Mouse (Mus musculus): ENCODE measurements around the gene Spag5. TPM values are rescaled to one million over a fixed set of nuclear protein-coding genes. Genes with fewer than 3 reads are reported as not detected.

The Spag5 gene
- polyA plus RNA-seq, 1 experiment from 2014 or later = 33.0 TPM

GRCm38 (mm10) chr11:78313662-78314061 lies 12.3 kb downstream of the Spag5 start:
- H3K4me3 ChIP-seq (ENCODE audit: low read depth, low read length) = no peak overlapping the region
- H3K27ac ChIP-seq (ENCODE audit: low read length) = no peak overlapping the region
- no peak overlapping the region for H3K4me2 ChIP-seq (ENCODE audit: low read depth, low read length)
- no peak overlapping the region for H3K9ac ChIP-seq (ENCODE audit: low read depth, low read length)
- no peaks in the 10 kb centered on the region for H3K4me1 ChIP-seq (ENCODE audit: control insufficient read depth, low read depth, low read length)
- ATAC-seq (ENCODE audit: low read depth) = no peak
- 98% methylated on average over 2 of the region's 2 CpGs for WGBS (ENCODE audit: insufficient replicate concordance)
- H3K27me3 ChIP-seq (ENCODE audit: control insufficient read depth, insufficient read depth, low read depth, low read length) = no peaks in the 10 kb centered on the region
- H3K36me3 ChIP-seq (ENCODE audit: control insufficient read depth, insufficient read depth) = peaks cover 75% of the 10 kb centered on the region
- H3K9me3 ChIP-seq (replicated peaks; ENCODE audit: control insufficient read depth, low read length) = no peaks in the 10 kb centered on the region

- Histone ChIP-seq H3K4me3 (ENCODE audit: low read depth, low read length) (no peak overlapping the region), H3K36me3 (ENCODE audit: control insufficient read depth, insufficient read depth) (peaks cover 83% of the 10 kb centered on the region), H3K27me3 (ENCODE audit: control insufficient read depth, insufficient read depth, low read depth, low read length) (no peaks in the 10 kb centered on the region), H3K4me2 (ENCODE audit: low read depth, low read length) (no peak overlapping the region), H3K9me3 (replicated peaks; ENCODE audit: control insufficient read depth, low read length) (no peaks in the 10 kb centered on the region), H3K27ac (ENCODE audit: low read length) (no peak overlapping the region), H3K9ac (ENCODE audit: low read depth, low read length) (no peak overlapping the region), H3K4me1 (ENCODE audit: control insufficient read depth, low read depth, low read length) (peaks cover 15% of the 10 kb centered on the region)
- 84% methylated on average over 2 of the region's 2 CpGs for WGBS (ENCODE audit: insufficient replicate concordance)
- ATAC-seq (ENCODE audit: low read depth) = no peak
Measured at GRCm38 (mm10) chr11:78318411-78318810, 17.1 kb downstream of the Spag5 start.

- peaks cover 17% of the 10 kb centered on the region for H3K4me1 ChIP-seq (ENCODE audit: control insufficient read depth, low read depth, low read length)
- no peak overlapping the region for H3K4me3 ChIP-seq (ENCODE audit: low read depth, low read length)
- H3K27ac ChIP-seq (ENCODE audit: low read length) = peak overlapping the region; percentile 72
- H3K9me3 ChIP-seq (replicated peaks; ENCODE audit: control insufficient read depth, low read length) = no peaks in the 10 kb centered on the region
- no peak for ATAC-seq (ENCODE audit: low read depth)
- H3K27me3 ChIP-seq (ENCODE audit: control insufficient read depth, insufficient read depth, low read depth, low read length) = no peaks in the 10 kb centered on the region
- WGBS (ENCODE audit: insufficient replicate concordance) = 70% methylated on average over 2 of the region's 2 CpGs
- peaks cover 48% of the 10 kb centered on the region for H3K36me3 ChIP-seq (ENCODE audit: control insufficient read depth, insufficient read depth)
- H3K9ac ChIP-seq (ENCODE audit: low read depth, low read length) = no peak overlapping the region
- H3K4me2 ChIP-seq (ENCODE audit: low read depth, low read length) = no peak overlapping the region
Measured at GRCm38 (mm10) chr11:78322076-78322831, 20.9 kb downstream of the Spag5 start.

GRCm38 (mm10) chr11:78322860-78323259 lies 21.5 kb downstream of the Spag5 start, which contains the start of gene Aldoc:
TSS of gene Aldoc (plus strand) at chr11:78322968.
- Histone ChIP-seq H3K4me1 (ENCODE audit: control insufficient read depth, low read depth, low read length) (peaks cover 17% of the 10 kb centered on the region), H3K9ac (ENCODE audit: low read depth, low read length) (peak within 1 kb of the TSS; percentile 45), H3K9me3 (replicated peaks; ENCODE audit: control insufficient read depth, low read length) (no peaks in the 10 kb centered on the region), H3K27me3 (ENCODE audit: control insufficient read depth, insufficient read depth, low read depth, low read length) (no peaks in the 10 kb centered on the region), H3K4me3 (ENCODE audit: low read depth, low read length) (peak within 1 kb of the TSS; percentile 43), H3K36me3 (ENCODE audit: control insufficient read depth, insufficient read depth) (peaks cover 42% of the 10 kb centered on the region), H3K4me2 (ENCODE audit: low read depth, low read length) (peak within 1 kb of the TSS; percentile 47), H3K27ac (ENCODE audit: low read length) (peak within 1 kb of the TSS; percentile 72)
- 4% methylated on average over 15 of the region's 15 CpGs for whole genome bisulfite sequencing (ENCODE audit: insufficient replicate concordance)
- ATAC-seq (ENCODE audit: low read depth) = peak; percentile 99

- Histone ChIP-seq H3K27me3 (ENCODE audit: control insufficient read depth, insufficient read depth, low read depth, low read length) (no peaks in the 10 kb centered on the region), H3K36me3 (ENCODE audit: control insufficient read depth, insufficient read depth) (peaks cover 29% of the 10 kb centered on the region), H3K4me1 (ENCODE audit: control insufficient read depth, low read depth, low read length) (peaks cover 22% of the 10 kb centered on the region), H3K27ac (ENCODE audit: low read length) (no peak overlapping the region), H3K9ac (ENCODE audit: low read depth, low read length) (no peak overlapping the region), H3K4me2 (ENCODE audit: low read depth, low read length) (no peak overlapping the region), H3K4me3 (ENCODE audit: low read depth, low read length) (no peak overlapping the region), H3K9me3 (replicated peaks; ENCODE audit: control insufficient read depth, low read length) (no peaks in the 10 kb centered on the region)
- ATAC-seq (ENCODE audit: low read depth) = no peak
- 80% methylated on average over 15 of the region's 15 CpGs for WGBS (ENCODE audit: insufficient replicate concordance)
Measured at GRCm38 (mm10) chr11:78324000-78324785, 22.9 kb downstream of the Spag5 start.

GRCm38 (mm10) chr11:78324965-78325364 lies 23.6 kb downstream of the Spag5 start:
- Histone ChIP-seq H3K36me3 (ENCODE audit: control insufficient read depth, insufficient read depth) (peaks cover 23% of the 10 kb centered on the region), H3K27me3 (ENCODE audit: control insufficient read depth, insufficient read depth, low read depth, low read length) (no peaks in the 10 kb centered on the region), H3K9ac (ENCODE audit: low read depth, low read length) (no peak overlapping the region), H3K4me1 (ENCODE audit: control insufficient read depth, low read depth, low read length) (peaks cover 24% of the 10 kb centered on the region), H3K4me2 (ENCODE audit: low read depth, low read length) (no peak overlapping the region), H3K9me3 (replicated peaks; ENCODE audit: control insufficient read depth, low read length) (no peaks in the 10 kb centered on the region), H3K4me3 (ENCODE audit: low read depth, low read length) (no peak overlapping the region), H3K27ac (ENCODE audit: low read length) (no peak overlapping the region)
- WGBS (ENCODE audit: insufficient replicate concordance) = 87% methylated on average over 12 of the region's 12 CpGs
- ATAC-seq (ENCODE audit: low read depth) = no peak

- Histone ChIP-seq H3K27me3 (ENCODE audit: control insufficient read depth, insufficient read depth, low read depth, low read length) (no peaks in the 10 kb centered on the region), H3K4me1 (ENCODE audit: control insufficient read depth, low read depth, low read length) (peaks cover 21% of the 10 kb centered on the region), H3K27ac (ENCODE audit: low read length) (no peak overlapping the region), H3K36me3 (ENCODE audit: control insufficient read depth, insufficient read depth) (peaks cover 1% of the 10 kb centered on the region; the same call in 1 of the 2 replicates), H3K4me3 (ENCODE audit: low read depth, low read length) (no peak overlapping the region), H3K9me3 (replicated peaks; ENCODE audit: control insufficient read depth, low read length) (no peaks in the 10 kb centered on the region), H3K4me2 (ENCODE audit: low read depth, low read length) (no peak overlapping the region), H3K9ac (ENCODE audit: low read depth, low read length) (no peak overlapping the region)
- no peak for ATAC-seq (ENCODE audit: low read depth)
- 81% methylated on average over 4 of the region's 4 CpGs for WGBS (ENCODE audit: insufficient replicate concordance)
Measured at GRCm38 (mm10) chr11:78327215-78327614, 25.9 kb downstream of the Spag5 start.

- no peaks in the 10 kb centered on the region for H3K27me3 ChIP-seq (ENCODE audit: control insufficient read depth, insufficient read depth, low read depth, low read length)
- ATAC-seq (ENCODE audit: low read depth) = peak; percentile 98
- 8% methylated on average over 37 of the region's 37 CpGs for WGBS (ENCODE audit: insufficient replicate concordance)
Measured at GRCm38 (mm10) chr11:78327634-78328511, 26.5 kb downstream of the Spag5 start, which contains the start of gene Pigs. TSS of gene Pigs (plus strand) at chr11:78328415.

More at GRCm38 (mm10) chr11:78327634-78328511, 26.5 kb downstream of the Spag5 start, which contains the start of gene Pigs:
- Histone ChIP-seq H3K9ac (ENCODE audit: low read depth, low read length) (peak within 1 kb of the TSS; percentile 81), H3K4me1 (ENCODE audit: control insufficient read depth, low read depth, low read length) (peaks cover 15% of the 10 kb centered on the region), H3K9me3 (replicated peaks; ENCODE audit: control insufficient read depth, low read length) (no peaks in the 10 kb centered on the region), H3K36me3 (ENCODE audit: control insufficient read depth, insufficient read depth) (no peaks in the 10 kb centered on the region), H3K4me3 (ENCODE audit: low read depth, low read length) (peak within 1 kb of the TSS; percentile 79), H3K27ac (ENCODE audit: low read length) (peak within 1 kb of the TSS; percentile 35; the same call in 1 of the 2 replicates), H3K4me2 (ENCODE audit: low read depth, low read length) (peak within 1 kb of the TSS; percentile 91)
